Mouse (Mus musculus) forebrain, embryonic 16.5 days (tissue): ENCODE measurements around the gene Grm5. TPM values are rescaled to one million over a fixed set of nuclear protein-coding genes. Genes with fewer than 3 reads are reported as not detected.

ENCODE experiments used
- polyA plus RNA-seq: library from polyadenylated mRNA; unstranded; fragments of >200 nt; fragmentation: Nextera tagmentation; extraction: Ambion mirVana; gene quantifications from 2 replicates; pipeline ENCODE4 v1.2.1, GENCODE M21; 2015

Grm5 gene
- polyA plus RNA-seq, 1 experiment from 2014 or later, result 45.6 TPM

Other genes with a start within 250 kb of the Grm5 start
- gene Tyr, start 90.7 kb upstream of the Grm5 start, polyA plus RNA-seq, result 0.04 TPM in 1 of 2 replicates, not detected in the other